Mouse (Mus musculus): ENCODE data around the gene Syt16. TPM values are rescaled to one million over a fixed set of nuclear protein-coding genes. Genes with fewer than 3 reads are reported as not detected.

The Syt16 gene
- total RNA-seq (2021) = 100 to 1,000 TPM in 1 of 2 experiments, 10 to 100 TPM in 1; 82.4 to 104 TPM

DNA sequence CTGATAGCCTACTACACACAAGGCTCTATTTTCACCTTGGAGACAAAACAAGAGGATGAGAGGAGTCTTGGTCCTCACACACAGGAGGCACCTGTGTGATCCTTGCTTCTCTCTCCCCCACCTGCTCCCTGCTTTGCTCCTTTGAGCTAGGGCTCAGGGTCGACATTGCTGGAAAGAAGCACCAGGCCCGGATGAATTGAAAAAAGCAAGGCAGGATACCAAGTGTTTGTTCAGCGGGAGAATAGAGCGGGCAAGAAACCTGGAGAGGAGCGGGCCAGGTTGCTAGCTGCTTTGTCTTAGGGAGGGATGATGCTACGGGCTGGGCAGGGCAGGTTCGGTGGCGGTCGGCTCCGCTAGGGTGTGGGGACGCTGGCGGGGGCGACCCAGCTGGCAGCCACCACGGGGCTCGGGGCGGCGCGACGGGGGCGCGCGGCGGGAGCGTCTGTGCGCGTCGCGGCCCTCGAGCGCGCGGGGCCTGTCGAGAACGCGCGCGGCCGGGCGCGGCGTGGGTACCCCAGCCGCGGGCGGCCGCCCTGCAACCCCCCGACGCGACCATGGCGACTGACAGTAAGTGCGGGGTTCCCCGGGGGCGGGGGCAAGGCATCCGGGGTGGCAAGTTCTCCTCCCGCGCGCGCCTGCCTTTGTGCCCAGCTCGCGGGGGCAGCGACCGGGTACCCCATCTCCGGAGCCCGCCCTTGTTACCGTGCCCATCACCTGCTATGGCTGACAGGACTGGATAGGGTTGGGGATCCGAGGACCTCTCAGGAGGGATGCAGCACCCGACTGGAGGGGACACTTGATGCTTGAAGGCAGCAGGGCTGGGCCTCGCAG lies at the start of gene Syt16:
Syt16 (plus strand) TSS at position 365 of the 831 bp plus-strand sequence.
- peak; percentile 68 to 80 for DNase-seq (ENCODE audit: low spot score in 2 of 2)
- intact Hi-C loops (cut with DNase I) = no loop called here

DNA sequence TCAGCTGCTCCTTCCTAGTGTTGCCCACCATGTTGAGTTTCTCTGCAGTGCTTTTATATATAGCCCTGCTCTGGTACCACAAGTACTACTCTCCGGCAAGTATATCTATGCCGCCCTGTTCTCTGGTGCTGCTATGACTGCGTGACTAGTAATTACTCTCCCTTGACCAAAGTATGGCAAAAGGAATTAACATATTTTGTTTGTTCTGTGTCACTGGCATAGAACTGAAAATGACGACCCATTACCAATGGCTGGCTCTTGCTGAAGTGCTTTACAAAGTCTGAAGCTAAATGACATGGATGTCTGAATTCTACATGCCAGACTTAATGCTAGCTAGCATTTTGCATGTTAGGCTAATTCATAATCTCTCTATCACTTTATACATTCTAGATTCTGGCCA lies 49.0 kb upstream of the Syt16 start:
- intact Hi-C loops (cut with DNase I) = no loop called here
- DNase-seq (ENCODE audit: low spot score in 2 of 2) = no peak

GRCm38 (mm10) chr12:73949318-73950058 lies 48.0 kb upstream of the Syt16 start:
- intact Hi-C loops (cut with DNase I) = no loop called here

GRCm38 (mm10) chr12:73952879-73953278 lies 44.6 kb upstream of the Syt16 start:
- DNase-seq (ENCODE audit: low spot score in 2 of 2) = peak; percentile 32 to 35

More at GRCm38 (mm10) chr12:73949318-73950058, 48.0 kb upstream of the Syt16 start:
- peak; percentile 67 to 73 for DNase-seq (ENCODE audit: low spot score in 2 of 2)

DNA sequence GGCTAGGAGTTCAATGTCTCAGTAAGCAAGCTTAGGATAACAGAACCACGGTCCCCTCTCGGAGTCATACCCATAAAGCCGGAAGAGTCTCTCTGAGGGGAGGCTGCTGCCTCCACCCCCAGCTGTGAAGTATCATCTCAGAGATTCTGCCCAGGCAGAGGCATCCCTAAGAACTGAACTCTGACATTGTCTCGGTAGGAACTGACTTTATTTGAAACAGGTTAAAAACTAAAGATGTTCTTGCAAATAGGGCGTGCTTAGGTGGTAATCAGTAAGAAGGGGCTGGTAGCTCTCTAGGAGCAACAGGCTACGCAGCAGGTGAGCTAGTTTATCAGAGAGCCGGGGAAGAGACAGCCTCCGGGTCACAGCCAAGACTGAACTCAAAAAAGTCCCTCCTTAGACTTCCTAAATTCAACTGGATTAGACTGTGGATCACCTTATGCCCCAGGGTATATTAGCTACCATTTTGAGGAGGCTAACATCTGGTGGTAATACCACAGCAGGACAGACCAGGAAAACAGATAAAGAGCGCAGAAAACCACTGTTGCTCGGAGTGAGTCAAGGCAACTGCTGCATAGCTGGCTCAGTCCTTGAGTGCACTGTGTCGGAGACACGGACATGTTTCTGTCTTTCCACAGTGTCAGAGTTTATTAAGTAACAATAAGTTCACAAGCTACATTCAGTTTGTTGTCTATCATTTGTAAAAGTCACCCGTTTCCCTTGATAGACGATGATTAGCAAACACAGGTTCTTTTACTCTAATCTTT lies 43.9 kb upstream of the Syt16 start:
- no peak for DNase-seq (ENCODE audit: low spot score in 2 of 2)
- intact Hi-C loops (cut with DNase I) = no loop called here

More at GRCm38 (mm10) chr12:73952879-73953278, 44.6 kb upstream of the Syt16 start:
- intact Hi-C loops (cut with DNase I) = no loop called here

DNA sequence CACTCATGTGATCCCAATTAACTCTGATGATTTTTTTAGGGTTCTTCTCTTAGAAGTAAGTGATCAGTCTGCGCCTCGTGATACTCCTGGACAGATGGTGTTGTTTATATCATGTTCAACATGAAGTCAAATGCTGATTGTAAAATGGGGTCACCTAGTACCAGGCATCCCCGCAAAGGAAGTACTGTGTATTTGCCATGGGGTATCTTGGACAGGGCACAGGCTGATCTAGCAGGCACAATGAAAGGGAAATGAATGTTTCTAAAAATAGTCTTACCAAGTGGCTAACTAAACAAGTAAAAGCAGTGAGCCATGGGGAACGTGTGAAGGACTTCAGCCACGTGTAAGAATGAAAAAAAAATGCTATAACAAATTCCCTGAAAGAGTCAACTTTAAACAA lies 42.7 kb upstream of the Syt16 start:
- intact Hi-C loops (cut with DNase I) = no loop called here
- no peak for DNase-seq (ENCODE audit: low spot score in 2 of 2)

DNA sequence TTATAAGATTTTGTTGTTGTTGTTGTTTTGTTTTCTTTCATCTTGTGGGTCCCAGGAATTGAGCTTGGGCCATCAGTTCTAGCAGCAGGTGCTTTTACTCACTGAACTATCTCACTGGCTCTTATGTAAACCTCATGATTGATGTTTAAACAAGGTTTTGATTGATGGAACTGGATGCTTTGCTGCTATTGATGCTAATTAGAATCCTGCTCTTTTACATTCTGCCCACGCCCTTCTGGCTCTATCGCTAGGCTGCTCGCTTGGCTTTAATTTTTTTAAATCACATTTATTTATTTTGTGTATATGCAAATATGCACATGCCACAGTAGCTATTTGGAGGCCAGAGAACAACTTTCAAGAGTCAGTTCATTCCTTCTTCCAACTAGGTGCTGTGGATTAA lies 39.8 kb upstream of the Syt16 start:
- intact Hi-C loops (cut with DNase I) = no loop called here

DNA sequence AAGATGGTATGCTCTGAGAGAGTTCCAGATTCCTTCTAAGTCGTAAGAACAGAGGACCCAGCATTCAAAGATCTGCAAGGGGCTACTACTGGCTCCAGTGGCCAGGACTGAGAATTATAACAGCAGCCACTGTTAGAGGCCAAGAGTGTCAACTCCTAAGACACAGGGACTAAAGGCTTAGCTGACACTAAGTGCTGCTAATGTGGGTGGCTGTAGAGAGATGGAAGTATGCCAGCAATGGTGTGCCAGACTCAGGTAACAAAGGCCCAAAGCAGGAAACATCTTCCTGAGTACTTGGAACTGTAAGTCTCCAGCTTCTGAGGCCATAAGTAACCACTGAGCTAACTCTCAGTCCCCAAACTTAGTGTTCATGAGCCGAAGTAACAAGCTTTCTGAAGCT lies 38.6 kb upstream of the Syt16 start:
- intact Hi-C loops (cut with DNase I) = no loop called here
- no peak for DNase-seq (ENCODE audit: low spot score in 2 of 2)

More for the DNA sequence above, 39.8 kb upstream of the Syt16 start:
- DNase-seq (ENCODE audit: low spot score in 2 of 2) = no peak

GRCm38 (mm10) chr12:73964291-73965281 lies 32.9 kb upstream of the Syt16 start, which contains the start of gene Snapc1:
Snapc1 (plus strand) TSS chr12:73964481.
- intact Hi-C loops (cut with DNase I) = no loop called here
- DNase-seq (ENCODE audit: low spot score in 2 of 2) = peak; percentile 96 to 97

- DNase-seq (ENCODE audit: low spot score in 2 of 2) = no peak
- intact Hi-C loops (cut with DNase I) = no loop called here
Observed at GRCm38 (mm10) chr12:73969142-73969541, 28.3 kb upstream of the Syt16 start.

GRCm38 (mm10) chr12:73974584-73974983 lies 22.9 kb upstream of the Syt16 start:
- intact Hi-C loops (cut with DNase I) = no loop called here
- DNase-seq (ENCODE audit: low spot score in 2 of 2) = no peak

GRCm38 (mm10) chr12:73978144-73978543 lies 19.3 kb upstream of the Syt16 start:
- no peak for DNase-seq (ENCODE audit: low spot score in 2 of 2)
- intact Hi-C loops (cut with DNase I) = no loop called here

DNA sequence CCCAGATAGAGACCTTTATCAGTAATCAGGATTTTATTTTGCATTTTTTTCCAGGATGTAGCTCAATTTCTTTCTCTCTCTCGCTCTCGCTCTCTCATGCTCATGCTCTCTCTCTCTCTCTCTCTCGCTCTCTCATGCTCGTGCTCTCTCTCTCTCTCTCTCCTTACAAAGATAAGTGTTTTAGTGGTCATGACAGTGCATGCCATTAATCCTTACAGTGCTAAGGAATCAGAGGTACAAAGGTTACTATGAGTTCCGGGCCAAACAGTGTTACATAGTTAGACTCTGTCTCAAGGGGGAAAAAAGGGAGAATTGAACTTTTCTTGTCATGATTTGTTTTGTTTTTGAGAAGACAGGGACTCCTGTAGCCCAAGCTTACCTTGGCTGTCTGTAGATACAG lies 17.8 kb upstream of the Syt16 start:
- no peak for DNase-seq (ENCODE audit: low spot score in 2 of 2)
- intact Hi-C loops (cut with DNase I) = no loop called here

GRCm38 (mm10) chr12:73982533-73982932 lies 14.9 kb upstream of the Syt16 start:
- intact Hi-C loops (cut with DNase I) = no loop called here
- peak; percentile 81 for DNase-seq (ENCODE audit: low spot score in 2 of 2)

GRCm38 (mm10) chr12:73986299-73986698 lies 11.2 kb upstream of the Syt16 start:
- intact Hi-C loops (cut with DNase I) = no loop called here

GRCm38 (mm10) chr12:73988393-73989008 lies 9.0 kb upstream of the Syt16 start:
- no peak for DNase-seq (ENCODE audit: low spot score in 2 of 2)
- intact Hi-C loops (cut with DNase I) = no loop called here

More at GRCm38 (mm10) chr12:73986299-73986698, 11.2 kb upstream of the Syt16 start:
- DNase-seq (ENCODE audit: low spot score in 2 of 2) = no peak

- no peak for DNase-seq (ENCODE audit: low spot score in 2 of 2)
- intact Hi-C loops (cut with DNase I) = no loop called here
Observed at GRCm38 (mm10) chr12:73989594-73989993, 7.9 kb upstream of the Syt16 start.

GRCm38 (mm10) chr12:73996906-73997296 lies 560 bp upstream of the Syt16 start:
- intact Hi-C loops (cut with DNase I) = no loop called here
- peak; percentile 34 to 39 for DNase-seq (ENCODE audit: low spot score in 2 of 2)

All from left cerebral cortex, postnatal 36 days (tissue).